In the genomic region with DNA sequence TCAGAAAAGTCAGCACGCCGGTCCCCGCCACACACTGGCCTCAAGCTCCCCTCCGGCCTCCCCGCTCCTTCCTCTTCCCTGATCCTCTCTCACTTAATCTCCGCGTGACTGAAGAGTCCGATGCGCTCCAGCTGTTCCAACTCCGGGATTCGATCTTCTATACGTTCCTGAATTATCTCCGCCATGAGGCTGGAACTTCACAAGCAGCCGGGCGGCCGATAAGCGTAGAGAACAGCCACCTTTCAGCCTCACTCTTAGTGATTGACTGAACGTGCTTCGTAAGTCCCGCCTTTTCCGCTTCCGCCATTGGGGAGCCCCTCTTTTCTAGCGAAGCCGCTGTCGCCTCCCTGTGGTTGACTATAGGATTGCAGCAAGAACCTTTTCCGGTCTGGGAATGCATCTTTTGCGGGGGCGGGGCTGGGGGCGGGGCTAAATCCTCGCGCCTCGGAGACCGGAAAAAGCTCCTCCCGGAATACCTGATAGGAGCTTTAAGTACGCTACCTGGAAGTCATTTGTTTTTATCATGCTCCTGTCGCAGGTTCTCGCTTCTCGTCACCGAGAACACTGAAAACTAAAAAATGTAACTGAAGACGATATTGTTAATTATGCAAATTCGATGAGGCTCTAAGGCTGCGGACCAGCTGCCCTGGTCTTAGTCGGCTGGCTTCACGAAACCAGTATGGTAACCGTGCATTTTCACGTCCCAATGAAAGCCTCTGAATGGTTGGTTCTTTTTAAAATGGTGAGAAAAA, we compare ENCODE assay signal across 8 mouse cellular contexts. TPM values are rescaled to one million over a fixed set of nuclear protein-coding genes. Genes with fewer than 3 reads are reported as not detected.
DNase-seq lines count a peak whose midpoint lies in the region; ATAC-seq and TF ChIP-seq lines count a peak whose summit lies in the region.

A gene (minus strand): TSS at position 266 of the 752 bp plus-strand sequence.

- H3K27ac ChIP-seq in forebrain, embryonic 10.5 days = peak within 1 kb of the TSS; percentile 84
- peak within 1 kb of the TSS; percentile 78 for H3K27ac ChIP-seq in heart, embryonic 15.5 days
- peak within 1 kb of the TSS; percentile 84 for H3K27ac ChIP-seq in liver, embryonic 14.5 days
- H3K27ac ChIP-seq in neural tube, embryonic 11.5 days (ENCODE audit: low read depth, low read length) = no peak within 1 kb of the TSS
- H3K27ac ChIP-seq in stomach, postnatal 0 days (replicated peaks) = peak within 1 kb of the TSS; percentile 80

- H3K4me2 ChIP-seq in heart, embryonic 15.5 days = peak within 1 kb of the TSS; percentile 79
- peak within 1 kb of the TSS; percentile 93 for H3K4me2 ChIP-seq in liver, embryonic 14.5 days (ENCODE audit: low read depth)
- H3K4me2 ChIP-seq in neural tube, embryonic 11.5 days (ENCODE audit: low read depth) = peak within 1 kb of the TSS; percentile 69
- H3K4me2 ChIP-seq in stomach, postnatal 0 days (replicated peaks; ENCODE audit: low read depth) = peak within 1 kb of the TSS; percentile 86

- TF ChIP-seq EP300 in liver, embryonic 14.5 days (IDR thresholded peaks at IDR 0.05; ENCODE audit: low read depth) = peak; percentile 69
- TF ChIP-seq EP300 in stomach, postnatal 0 days (optimal IDR thresholded peaks at IDR 0.05) = no peak

- peak; percentile 99 for DNase-seq in CD8-positive naive resting alpha-beta T cell, adult 2 months (ENCODE audit: low read depth in 2 of 2, low spot score in 2 of 2)
- DNase-seq in c-Kit-positive CD71-negative TER-119-negative erythroid progenitor cells, embryonic 14.5 days (ENCODE audit: low read depth) = peak; percentile 100
- peak; percentile 100 for DNase-seq in forebrain, embryonic 10.5 days (ENCODE audit: extremely low spot score, low spot score)
- DNase-seq in kidney, postnatal 25 days = peak; percentile 98 to 100
- peak; percentile 99 to 100 (median 100) for DNase-seq in liver, embryonic 14.5 days (ENCODE audit: low read depth in 3 of 3, low spot score in 3 of 3)
- DNase-seq in neural tube, embryonic 11.5 days (ENCODE audit: low spot score) = peak; percentile 100
- DNase-seq in stomach, postnatal 0 days (ENCODE audit: low spot score) = peak; percentile 100

- H3K4me3 ChIP-seq in forebrain, embryonic 10.5 days = peak within 1 kb of the TSS; percentile 66
- peak within 1 kb of the TSS; percentile 69 for H3K4me3 ChIP-seq in heart, embryonic 15.5 days
- peak within 1 kb of the TSS; percentile 73 to 95 for H3K4me3 ChIP-seq in liver, embryonic 14.5 days (ENCODE audit: insufficient read depth in 1 of 2, low read depth in 2 of 2, low read length in 2 of 2)
- peak within 1 kb of the TSS; percentile 74 for H3K4me3 ChIP-seq in neural tube, embryonic 11.5 days (ENCODE audit: low read depth, low read length)
- H3K4me3 ChIP-seq in stomach, postnatal 0 days (ENCODE audit: low read depth, low read length) = peak within 1 kb of the TSS; percentile 78

- no peaks in the 10 kb centered on the region for H3K9me3 ChIP-seq in forebrain, embryonic 10.5 days
- no peaks in the 10 kb centered on the region for H3K9me3 ChIP-seq in heart, embryonic 15.5 days (replicated peaks)
- H3K9me3 ChIP-seq in liver, embryonic 14.5 days (ENCODE audit: control insufficient read depth, low read length) = no peaks in the 10 kb centered on the region
- no peaks in the 10 kb centered on the region for H3K9me3 ChIP-seq in neural tube, embryonic 11.5 days (ENCODE audit: control insufficient read depth, low read length)
- H3K9me3 ChIP-seq in stomach, postnatal 0 days (ENCODE audit: control insufficient read depth, low read length) = no peaks in the 10 kb centered on the region

- H3K36me3 ChIP-seq in forebrain, embryonic 10.5 days (replicated peaks) = peaks cover 33% of the 10 kb centered on the region
- peaks cover 22% of the 10 kb centered on the region for H3K36me3 ChIP-seq in heart, embryonic 15.5 days
- peaks cover 13% of the 10 kb centered on the region for H3K36me3 ChIP-seq in liver, embryonic 14.5 days (replicated peaks; ENCODE audit: control insufficient read depth, insufficient read depth, low read depth)
- H3K36me3 ChIP-seq in neural tube, embryonic 11.5 days (ENCODE audit: control insufficient read depth, insufficient read depth, low read length) = 0 out of 2 replicates have a peak, but pooled peaks cover 2% of the 10 kb centered on the region
- H3K36me3 ChIP-seq in stomach, postnatal 0 days (ENCODE audit: control insufficient read depth, insufficient read depth, low read length) = peaks cover 8% of the 10 kb centered on the region

- peaks cover 14% of the 10 kb centered on the region for H3K4me1 ChIP-seq in forebrain, embryonic 10.5 days
- peaks cover 12% of the 10 kb centered on the region for H3K4me1 ChIP-seq in heart, embryonic 15.5 days (replicated peaks)
- peaks cover 3 to 5% of the 10 kb centered on the region in 2 experiments; a peak in 2 of 4 replicates for H3K4me1 ChIP-seq in liver, embryonic 14.5 days (replicated peaks; ENCODE audit: control insufficient read depth in 2 of 2, insufficient read depth in 2 of 2, low read length in 1 of 2)
- peaks cover 7% of the 10 kb centered on the region for H3K4me1 ChIP-seq in neural tube, embryonic 11.5 days (ENCODE audit: control insufficient read depth, insufficient read depth, low read length)
- 0 out of 2 replicates have a peak, but pooled peaks cover 2% of the 10 kb centered on the region for H3K4me1 ChIP-seq in stomach, postnatal 0 days (replicated peaks; ENCODE audit: control insufficient read depth, insufficient read depth)

- peak; percentile 93 for ATAC-seq in heart, embryonic 15.5 days (replicated peaks; ENCODE audit: insufficient number of reproducible peaks, insufficient read depth, low FRiP score, low read depth)
- ATAC-seq in liver, embryonic 14.5 days (ENCODE audit: insufficient read depth) = peak; percentile 97
- peak; percentile 87 for ATAC-seq in neural tube, embryonic 11.5 days (ENCODE audit: insufficient read depth, low FRiP score, low TSS enrichment)
- ATAC-seq in stomach, postnatal 0 days (ENCODE audit: low FRiP score, low TSS enrichment) = peak; percentile 96

- WGBS in forebrain, embryonic 10.5 days = under 1% methylated on average over 46 of the region's 46 CpGs
- WGBS in heart, embryonic 15.5 days = under 1% methylated on average over 46 of the region's 46 CpGs
- WGBS in liver, embryonic 14.5 days (ENCODE audit: insufficient replicate concordance) = under 1% methylated on average over 46 of the region's 46 CpGs
- under 1% methylated on average over 46 of the region's 46 CpGs for whole genome bisulfite sequencing in neural tube, embryonic 11.5 days
- WGBS in stomach, postnatal 0 days = under 1% methylated on average over 46 of the region's 46 CpGs

- H3K9ac ChIP-seq in heart, embryonic 15.5 days = peak within 1 kb of the TSS; percentile 70
- H3K9ac ChIP-seq in liver, embryonic 14.5 days (replicated peaks) = peak within 1 kb of the TSS; percentile 89
- peak within 1 kb of the TSS; percentile 71 for H3K9ac ChIP-seq in neural tube, embryonic 11.5 days (ENCODE audit: low read length)
- peak within 1 kb of the TSS; percentile 75 for H3K9ac ChIP-seq in stomach, postnatal 0 days (ENCODE audit: low read length)

- H3K27me3 ChIP-seq in forebrain, embryonic 10.5 days (ENCODE audit: poor library complexity, severe bottlenecking) = 0 out of 2 replicates have a peak, but pooled peaks cover 4% of the 10 kb centered on the region
- H3K27me3 ChIP-seq in heart, embryonic 15.5 days = no peaks in the 10 kb centered on the region
- no peaks in the 10 kb centered on the region for H3K27me3 ChIP-seq in liver, embryonic 14.5 days (ENCODE audit: control insufficient read depth, insufficient read depth, low read length)
- no peaks in the 10 kb centered on the region for H3K27me3 ChIP-seq in neural tube, embryonic 11.5 days (ENCODE audit: control insufficient read depth, insufficient read depth, low read length)
- H3K27me3 ChIP-seq in stomach, postnatal 0 days (ENCODE audit: control insufficient read depth, insufficient read depth, low read length) = no peaks in the 10 kb centered on the region

- peak; percentile 95 for TF ChIP-seq CTCF in liver, embryonic 14.5 days (IDR thresholded peaks at IDR 0.05; ENCODE audit: low read depth)
- TF ChIP-seq CTCF in stomach, postnatal 0 days (IDR thresholded peaks at IDR 0.05; ENCODE audit: low read depth) = peak; percentile 91

RNA-seq across cellular contexts. Expression of the gene that starts here (rescaled TPM):
- polyA plus RNA-seq in forebrain, embryonic 10.5 days (2016; fragmentation: Nextera tagmentation; extraction: Ambion mirVana) = 80.1 and 81.2 TPM in 2 replicates
- 28.0 and 33.4 TPM in 2 replicates for polyA plus RNA-seq in heart, embryonic 15.5 days (2015; fragmentation: Nextera tagmentation; extraction: Ambion mirVana)
- 6.2 and 11.1 TPM in 2 replicates for polyA plus RNA-seq in liver, embryonic 14.5 days (2012; rRNA removed)
- 23.2 and 30.1 TPM in 2 replicates for polyA plus RNA-seq in liver, embryonic 14.5 days (2014; fragmentation: Nextera tagmentation; extraction: Ambion mirVana)
- polyA plus RNA-seq in neural tube, embryonic 11.5 days (2014; fragmentation: Nextera tagmentation; extraction: Ambion mirVana) = 84.3 and 87.2 TPM in 2 replicates
- polyA plus RNA-seq in stomach, postnatal 0 days (2015; fragmentation: Nextera tagmentation; extraction: Ambion mirVana) = 25.5 and 26.2 TPM in 2 replicates
